Mouse (Mus musculus) left cerebral cortex, postnatal 10 days (tissue): ENCODE results near the gene Rnf149. TPM values are rescaled to one million over a fixed set of nuclear protein-coding genes. Genes with fewer than 3 reads are reported as not detected.

Experiments used
- DNase-seq, 2 experiments: peaks; one replicate each; pipeline ENCODE4 v3.0.0; 2021 to 2022; ENCODE audit warnings: low spot score in 2 of 2, mixed read lengths in 1 of 2; ENCODE audit errors: extremely low spot score in 1 of 2
- intact Hi-C: fragments of 180-260 bp; cut with DNase I; formaldehyde crosslinking; loops from one replicate; pipeline ENCODE4 v1.15.1; 2025
- total RNA-seq, 2 experiments: library from RNA; stranded (reverse); gene quantifications; 2 replicates each; pipeline ENCODE4 v1.2.3; 2021

Rnf149 gene
- total RNA-seq, 2 experiments from 2014 or later, result 21.4 to 25.9 TPM

DNA sequence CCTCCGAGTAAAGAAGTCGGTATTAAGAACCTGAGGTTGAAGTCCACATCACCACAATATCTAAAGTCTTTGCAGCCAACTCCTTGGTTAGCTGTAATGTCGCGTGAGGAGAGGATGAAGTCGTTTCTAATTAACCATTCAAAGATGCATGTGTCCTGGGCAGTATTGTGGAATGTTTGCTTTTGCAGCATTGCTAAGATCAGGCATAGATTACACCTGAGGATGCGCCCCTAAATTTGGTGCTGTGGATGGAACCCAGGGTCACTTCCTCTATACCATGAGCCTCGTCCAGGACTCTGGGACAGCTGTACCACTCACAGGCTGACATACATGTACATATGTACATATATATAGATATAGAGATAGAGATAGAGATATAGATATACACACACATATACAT, 40.5 kb downstream of the Rnf149 start:
- no peak for DNase-seq
- intact Hi-C loops, result loop anchor here (10.0 kb wide), 1 partner anchor 642 kb away; the partner anchor contains the start of gene Chst10

GRCm38 (mm10) chr1:39535515-39536311, 41.5 kb downstream of the Rnf149 start:
- intact Hi-C loops, result loop anchor here (10.0 kb wide), 1 partner anchor 641 kb away; the partner anchor contains the start of gene Chst10
- peak; percentile 97 to 98 for DNase-seq

GRCm38 (mm10) chr1:39534831-39535230, 42.4 kb downstream of the Rnf149 start, which contains the start of gene Cnot11:
TSS of gene Cnot11 (plus strand) at chr1:39534992.
- intact Hi-C loops, result loop anchor here (10.0 kb wide), 1 partner anchor 640 kb away; the partner anchor contains the start of gene Chst10
- DNase-seq, result no peak

DNA sequence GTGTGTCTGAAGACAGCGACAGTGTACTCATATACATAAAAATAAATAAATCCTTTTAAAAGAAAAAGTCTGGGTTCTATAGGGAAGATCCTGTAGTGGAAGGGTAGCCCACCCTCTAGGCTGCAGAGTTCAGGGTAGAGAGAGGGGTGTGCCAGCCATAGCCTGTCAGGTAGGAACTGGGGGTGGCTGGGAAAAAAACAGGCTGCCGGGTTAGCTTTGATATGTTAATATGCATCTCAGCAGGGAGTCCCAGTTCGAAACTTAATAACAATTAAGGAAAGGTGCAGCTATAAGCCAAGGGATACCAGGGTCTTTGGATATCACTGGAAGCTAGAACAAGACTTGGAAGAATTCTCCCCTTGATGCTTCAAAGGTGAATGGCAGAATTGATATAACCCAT, 43.3 kb downstream of the Rnf149 start:
- DNase-seq, result no peak
- intact Hi-C loops, result loop anchor here (10.0 kb wide), 1 partner anchor 639 kb away; the partner anchor contains the start of gene Chst10

DNA sequence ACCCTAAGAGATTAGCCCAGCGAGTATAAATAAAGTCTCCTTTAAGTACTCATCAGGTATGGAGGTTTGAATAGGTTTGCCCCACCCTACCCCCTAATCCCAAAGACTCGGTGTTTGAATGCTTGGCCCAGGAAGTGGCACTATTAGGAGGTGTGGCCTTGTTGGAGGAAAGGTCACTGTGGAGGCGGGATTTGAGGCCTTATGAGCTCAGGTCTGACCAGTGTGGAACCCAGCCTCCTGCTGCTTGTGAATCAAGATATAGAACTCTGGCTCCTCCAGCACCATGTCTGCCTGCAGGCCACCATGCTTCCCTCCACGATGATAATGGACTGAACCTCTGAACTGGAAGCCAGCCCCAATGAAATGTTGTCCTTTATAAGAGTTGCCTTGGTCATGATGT, 46.2 kb downstream of the Rnf149 start:
- no peak for DNase-seq
- intact Hi-C loops, result loop anchor here (10.0 kb wide), 1 partner anchor 636 kb away; the partner anchor contains the start of gene Chst10

DNA sequence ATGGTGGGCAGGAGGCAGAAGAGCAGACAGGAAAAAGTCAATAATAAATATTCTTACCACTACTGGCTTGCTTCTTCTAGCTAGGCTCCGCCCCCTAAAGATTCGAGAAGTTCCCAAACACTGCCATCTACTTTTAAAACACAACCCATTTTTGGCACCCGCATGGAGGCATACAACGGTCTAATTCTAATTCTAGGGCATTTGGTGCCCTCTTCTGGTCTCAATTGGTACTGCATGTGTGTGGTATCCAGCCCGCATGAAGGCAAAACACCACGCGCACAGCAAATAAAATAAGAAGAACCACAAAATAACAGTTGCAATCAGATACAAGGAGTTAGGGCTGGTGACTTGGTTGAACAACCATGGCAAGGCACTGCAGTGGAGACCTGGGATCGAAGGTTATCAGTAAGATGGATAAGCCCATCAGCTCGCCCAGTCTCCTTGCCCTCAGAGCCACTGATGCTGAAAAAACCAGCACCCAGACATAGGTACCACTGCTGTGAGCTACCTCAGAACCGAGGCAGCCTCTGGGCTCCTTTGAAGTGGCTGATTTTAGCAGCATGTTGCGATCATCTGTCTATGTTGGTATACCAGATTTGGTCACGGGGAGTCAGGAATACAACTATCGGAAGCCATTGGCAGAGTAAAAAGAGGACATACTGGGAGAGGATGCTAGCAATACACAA, 46.8 kb downstream of the Rnf149 start:
- intact Hi-C loops, result loop anchor here (10.0 kb wide), 1 partner anchor 636 kb away; the partner anchor contains the start of gene Chst10

DNA sequence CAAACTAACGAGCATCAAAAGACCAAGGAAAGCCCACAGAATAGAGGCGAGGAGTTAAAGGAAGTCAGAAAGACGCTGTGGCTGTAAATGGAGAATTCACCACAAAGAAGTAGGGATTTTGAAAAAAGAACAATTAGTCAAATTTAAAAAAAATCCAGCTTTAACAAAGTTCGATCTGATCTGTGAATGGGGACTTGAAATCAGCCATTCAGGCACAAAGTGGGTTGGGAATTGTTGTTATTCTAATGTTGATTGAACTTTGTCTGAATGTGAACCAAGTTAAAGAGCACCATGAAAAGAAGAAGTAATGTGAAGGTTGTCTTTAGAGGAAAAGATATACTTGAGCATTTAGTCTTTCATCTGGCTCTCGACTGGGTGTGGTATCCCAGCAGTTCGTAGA, 48.9 kb downstream of the Rnf149 start:
- intact Hi-C loops, result loop anchor here (10.0 kb wide), 1 partner anchor 324 kb away; no protein-coding TSS in a partner anchor
- no peak for DNase-seq

More for the DNA sequence above, 46.8 kb downstream of the Rnf149 start:
- peak; percentile 77 to 80 for DNase-seq

GRCm38 (mm10) chr1:39527432-39527831, 49.8 kb downstream of the Rnf149 start:
- intact Hi-C loops, result loop anchor here (10.0 kb wide), 1 partner anchor 323 kb away; no protein-coding TSS in a partner anchor
- peak in 1 of 2 experiments; percentile 78 for DNase-seq

DNA sequence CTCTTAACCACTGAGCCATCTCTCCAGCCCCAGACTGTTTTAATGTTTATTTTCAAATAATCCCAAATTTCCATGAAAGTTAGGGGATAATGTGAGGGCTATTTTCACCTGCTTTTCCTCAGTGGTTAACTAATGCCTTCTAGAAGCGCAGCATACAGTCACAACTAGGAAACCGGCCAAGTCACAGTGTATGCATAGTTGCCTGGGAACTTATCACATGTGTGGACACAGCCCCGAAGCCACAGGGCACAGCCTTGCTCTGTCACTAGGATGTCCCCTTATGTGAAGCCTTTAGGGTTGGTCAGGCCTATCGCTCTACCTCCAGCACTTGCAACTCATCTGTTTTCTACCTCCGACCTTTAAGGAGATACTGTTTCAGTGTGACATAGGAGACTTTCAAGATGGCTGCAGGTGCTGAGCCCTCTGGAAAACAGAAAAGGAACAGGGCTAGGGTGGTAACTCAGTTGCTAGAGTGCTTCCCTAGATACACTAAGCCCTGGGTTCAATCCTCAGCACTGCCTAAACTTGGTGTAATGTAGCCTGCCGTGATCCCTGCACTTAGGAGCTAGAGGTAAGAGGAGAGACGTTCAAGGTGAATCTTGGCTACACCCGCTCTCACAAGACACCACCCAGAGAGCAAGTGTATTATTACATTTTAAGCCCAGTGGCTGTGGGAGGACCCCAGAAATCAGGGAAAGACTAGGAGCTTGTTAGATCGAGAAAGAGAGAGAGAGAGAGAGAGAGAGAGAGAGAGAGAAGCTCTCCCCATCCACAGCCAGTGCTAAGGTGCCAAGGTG, 50.6 kb downstream of the Rnf149 start:
- no peak for DNase-seq
- intact Hi-C loops, result loop anchor here (10.0 kb wide), 1 partner anchor 322 kb away; no protein-coding TSS in a partner anchor

DNA sequence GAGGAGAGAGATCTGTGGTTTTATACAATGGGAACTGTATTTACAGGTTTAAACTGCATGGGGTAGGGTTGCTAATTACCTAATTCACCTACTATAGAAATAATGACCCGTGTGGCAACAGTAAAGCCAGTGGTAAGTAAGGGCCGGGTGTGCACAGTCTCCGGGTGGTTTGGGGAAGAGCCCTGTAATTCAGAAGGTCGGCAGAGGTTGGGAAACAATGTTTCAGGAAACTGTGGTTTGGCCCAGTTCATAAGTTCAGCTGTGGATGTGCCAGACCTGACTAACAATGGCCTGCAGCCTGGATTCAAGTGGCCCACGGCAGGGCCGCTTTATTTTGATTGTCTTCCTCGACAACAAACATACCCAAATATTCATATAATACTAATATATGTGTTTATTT, 51.4 kb downstream of the Rnf149 start:
- intact Hi-C loops, result loop anchor here (2.0 to 10.0 kb wide), 2 partner anchors 321 to 525 kb away; no protein-coding TSS in a partner anchor
- no peak for DNase-seq

DNA sequence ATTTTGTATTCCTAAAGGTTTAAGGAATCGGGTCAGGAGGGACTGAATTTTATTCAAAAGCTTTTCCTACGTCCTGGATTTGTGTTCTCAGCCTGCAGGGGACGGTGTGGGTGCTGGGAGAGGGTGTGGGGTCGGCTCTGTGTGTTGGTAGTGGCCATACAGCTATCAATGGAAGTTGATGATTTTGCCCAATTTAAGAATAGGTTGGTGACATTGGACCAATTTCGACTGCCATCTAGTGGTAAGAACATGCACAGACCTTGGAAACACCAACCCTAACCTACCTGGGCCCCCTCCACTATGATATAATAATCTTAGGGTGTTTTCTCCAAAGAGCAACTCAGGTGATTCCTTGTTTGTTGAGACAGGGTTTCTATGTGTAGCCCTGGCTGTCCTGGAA, 54.7 kb downstream of the Rnf149 start:
- intact Hi-C loops, result loop anchor here (2.0 to 10.0 kb wide), 2 partner anchors 130 to 318 kb away; no protein-coding TSS in a partner anchor
- DNase-seq, result peak in 1 of 2 experiments; percentile 36

DNA sequence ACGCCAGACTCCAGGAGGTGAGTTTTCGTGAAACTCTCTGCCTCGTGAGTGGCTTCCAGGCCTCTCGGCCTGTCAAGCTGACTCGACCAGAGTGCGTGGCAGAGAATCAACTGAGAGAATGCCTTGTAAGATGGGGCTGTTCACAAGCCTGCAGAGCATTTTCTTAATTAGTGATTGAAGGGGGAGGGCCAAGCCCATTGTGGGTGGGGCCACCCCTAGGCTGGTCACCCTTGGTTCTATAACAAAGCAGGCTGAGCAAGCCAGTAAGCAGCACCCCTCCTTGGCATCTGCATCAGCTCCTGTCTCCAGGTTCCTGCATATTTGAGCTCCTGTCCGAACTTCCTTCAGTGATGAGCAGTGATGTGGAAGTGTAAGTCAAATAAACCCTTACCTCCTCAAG, 55.9 kb downstream of the Rnf149 start:
- intact Hi-C loops, result loop anchor here (10.0 kb wide), 1 partner anchor 317 kb away; no protein-coding TSS in a partner anchor
- DNase-seq, result no peak

- DNase-seq, result no peak
- intact Hi-C loops, result no loop called here
These were observed 61.8 kb downstream of the Rnf149 start for GRCm38 (mm10) chr1:39515303-39515991.

GRCm38 (mm10) chr1:39512183-39512582, 65.0 kb downstream of the Rnf149 start:
- no peak for DNase-seq
- intact Hi-C loops, result no loop called here

DNA sequence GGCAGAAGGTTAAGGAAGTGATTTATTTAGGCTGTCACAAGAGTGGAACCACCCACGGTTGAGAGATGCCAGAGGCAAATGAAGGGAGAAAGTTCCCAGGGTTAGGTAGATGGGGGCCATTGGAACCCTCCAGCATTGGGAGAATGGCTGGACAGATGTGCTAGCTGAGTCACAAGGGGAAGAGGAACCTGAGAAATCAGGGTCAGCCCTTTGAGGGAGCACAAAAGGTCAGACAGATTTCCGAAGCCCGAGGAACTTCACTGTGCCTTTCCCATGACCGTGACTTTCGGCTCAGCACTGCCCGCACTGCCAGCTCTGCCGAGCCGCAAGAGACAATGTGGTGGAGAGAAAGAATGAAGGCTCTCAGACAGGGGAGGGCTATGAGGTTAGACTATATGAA, 65.4 kb downstream of the Rnf149 start:
- DNase-seq, result no peak
- intact Hi-C loops, result no loop called here

GRCm38 (mm10) chr1:39505600-39505999, 71.6 kb downstream of the Rnf149 start:
- intact Hi-C loops, result no loop called here
- no peak for DNase-seq

GRCm38 (mm10) chr1:39504261-39504660, 72.9 kb downstream of the Rnf149 start:
- intact Hi-C loops, result no loop called here
- DNase-seq, result peak in 1 of 2 experiments; percentile 22
